Mouse (Mus musculus): Measurements from ENCODE around the gene Fbxo7. TPM values are rescaled to one million over a fixed set of nuclear protein-coding genes. Genes with fewer than 3 reads are reported as not detected.
A peak's percentile ranks its signal among the peaks of the same experiment; 100 is the strongest.

The Fbxo7 gene
- polyA plus RNA-seq (2012; rRNA removed): 32.4 and 36.8 TPM in 2 replicates

- Histone ChIP-seq H3K4me3 (ENCODE audit: control insufficient read depth, low read depth, low read length) (peak within 1 kb of the TSS; percentile 93), H3K27me3 (ENCODE audit: control insufficient read depth, insufficient read depth, low read length) (no peaks in the 10 kb centered on the region), H3K4me1 (ENCODE audit: control insufficient read depth, insufficient read depth, low read length) (peaks cover 2% of the 10 kb centered on the region; the same call in 1 of the 2 replicates), H3K36me3 (ENCODE audit: control insufficient read depth, insufficient read depth, low read length) (no peaks in the 10 kb centered on the region), H3K27ac (ENCODE audit: control insufficient read depth, insufficient read depth, low read depth, low read length) (peak within 1 kb of the TSS; percentile 90)
- peak; percentile 84 for TF ChIP-seq CTCF (IDR thresholded peaks at IDR 0.05; ENCODE audit: control insufficient read depth, insufficient read depth, insufficient replicate concordance, low read depth, low read length)
- TF ChIP-seq POLR2A (IDR thresholded peaks at IDR 0.05; ENCODE audit: control insufficient read depth, low read depth, low read length): peak; percentile 50
Measured at GRCm38 (mm10) chr10:86021749-86022473, at the start of gene Fbxo7. Gene Fbxo7, plus strand, starts transcription at chr10:86021972.

GRCm38 (mm10) chr10:85972915-85973314, 48.9 kb upstream of the Fbxo7 start:
- H3K36me3 ChIP-seq (ENCODE audit: control insufficient read depth, insufficient read depth, low read length): no peaks in the 10 kb centered on the region
- H3K27ac ChIP-seq (ENCODE audit: control insufficient read depth, insufficient read depth, low read depth, low read length): no peak overlapping the region
- no peak overlapping the region for H3K4me3 ChIP-seq (ENCODE audit: control insufficient read depth, low read depth, low read length)
- TF ChIP-seq CTCF (IDR thresholded peaks at IDR 0.05; ENCODE audit: control insufficient read depth, insufficient read depth, insufficient replicate concordance, low read depth, low read length): no peak
- TF ChIP-seq POLR2A (IDR thresholded peaks at IDR 0.05; ENCODE audit: control insufficient read depth, low read depth, low read length): no peak
- H3K4me1 ChIP-seq (ENCODE audit: control insufficient read depth, insufficient read depth, low read length): no peaks in the 10 kb centered on the region; the same call in 1 of the 2 replicates
- H3K27me3 ChIP-seq (ENCODE audit: control insufficient read depth, insufficient read depth, low read length): no peaks in the 10 kb centered on the region

GRCm38 (mm10) chr10:85989412-85990115, 32.2 kb upstream of the Fbxo7 start:
- Histone ChIP-seq H3K27me3 (ENCODE audit: control insufficient read depth, insufficient read depth, low read length) (no peaks in the 10 kb centered on the region), H3K27ac (ENCODE audit: control insufficient read depth, insufficient read depth, low read depth, low read length) (no peak overlapping the region), H3K4me3 (ENCODE audit: control insufficient read depth, low read depth, low read length) (no peak overlapping the region), H3K36me3 (ENCODE audit: control insufficient read depth, insufficient read depth, low read length) (no peaks in the 10 kb centered on the region), H3K4me1 (ENCODE audit: control insufficient read depth, insufficient read depth, low read length) (no peaks in the 10 kb centered on the region)
- no peak for TF ChIP-seq CTCF (IDR thresholded peaks at IDR 0.05; ENCODE audit: control insufficient read depth, insufficient read depth, insufficient replicate concordance, low read depth, low read length)
- no peak for TF ChIP-seq POLR2A (IDR thresholded peaks at IDR 0.05; ENCODE audit: control insufficient read depth, low read depth, low read length)

- Histone ChIP-seq H3K4me3 (ENCODE audit: control insufficient read depth, low read depth, low read length) (no peak overlapping the region), H3K27me3 (ENCODE audit: control insufficient read depth, insufficient read depth, low read length) (no peaks in the 10 kb centered on the region), H3K27ac (ENCODE audit: control insufficient read depth, insufficient read depth, low read depth, low read length) (no peak overlapping the region), H3K4me1 (ENCODE audit: control insufficient read depth, insufficient read depth, low read length) (no peaks in the 10 kb centered on the region), H3K36me3 (ENCODE audit: control insufficient read depth, insufficient read depth, low read length) (no peaks in the 10 kb centered on the region)
- no peak for TF ChIP-seq CTCF (IDR thresholded peaks at IDR 0.05; ENCODE audit: control insufficient read depth, insufficient read depth, insufficient replicate concordance, low read depth, low read length)
- TF ChIP-seq POLR2A (IDR thresholded peaks at IDR 0.05; ENCODE audit: control insufficient read depth, low read depth, low read length): no peak
Measured at GRCm38 (mm10) chr10:85992412-85992811, 29.4 kb upstream of the Fbxo7 start.

GRCm38 (mm10) chr10:85993836-85994235, 27.9 kb upstream of the Fbxo7 start:
- Histone ChIP-seq H3K27ac (ENCODE audit: control insufficient read depth, insufficient read depth, low read depth, low read length) (no peak overlapping the region), H3K4me3 (ENCODE audit: control insufficient read depth, low read depth, low read length) (no peak overlapping the region), H3K4me1 (ENCODE audit: control insufficient read depth, insufficient read depth, low read length) (no peaks in the 10 kb centered on the region), H3K36me3 (ENCODE audit: control insufficient read depth, insufficient read depth, low read length) (no peaks in the 10 kb centered on the region), H3K27me3 (ENCODE audit: control insufficient read depth, insufficient read depth, low read length) (no peaks in the 10 kb centered on the region)
- TF ChIP-seq CTCF (IDR thresholded peaks at IDR 0.05; ENCODE audit: control insufficient read depth, insufficient read depth, insufficient replicate concordance, low read depth, low read length) (no peak), POLR2A (IDR thresholded peaks at IDR 0.05; ENCODE audit: control insufficient read depth, low read depth, low read length) (no peak)

GRCm38 (mm10) chr10:85994543-85995104, 27.1 kb upstream of the Fbxo7 start:
- H3K4me3 ChIP-seq (ENCODE audit: control insufficient read depth, low read depth, low read length): no peak overlapping the region
- no peaks in the 10 kb centered on the region for H3K36me3 ChIP-seq (ENCODE audit: control insufficient read depth, insufficient read depth, low read length)
- H3K27ac ChIP-seq (ENCODE audit: control insufficient read depth, insufficient read depth, low read depth, low read length): no peak overlapping the region
- no peaks in the 10 kb centered on the region for H3K27me3 ChIP-seq (ENCODE audit: control insufficient read depth, insufficient read depth, low read length)
- no peak for TF ChIP-seq POLR2A (IDR thresholded peaks at IDR 0.05; ENCODE audit: control insufficient read depth, low read depth, low read length)
- TF ChIP-seq CTCF (IDR thresholded peaks at IDR 0.05; ENCODE audit: control insufficient read depth, insufficient read depth, insufficient replicate concordance, low read depth, low read length): no peak
- no peaks in the 10 kb centered on the region for H3K4me1 ChIP-seq (ENCODE audit: control insufficient read depth, insufficient read depth, low read length)

GRCm38 (mm10) chr10:86000447-86000846, 21.3 kb upstream of the Fbxo7 start:
- Histone ChIP-seq H3K27ac (ENCODE audit: control insufficient read depth, insufficient read depth, low read depth, low read length) (no peak overlapping the region), H3K27me3 (ENCODE audit: control insufficient read depth, insufficient read depth, low read length) (no peaks in the 10 kb centered on the region), H3K4me3 (ENCODE audit: control insufficient read depth, low read depth, low read length) (no peak overlapping the region), H3K4me1 (ENCODE audit: control insufficient read depth, insufficient read depth, low read length) (no peaks in the 10 kb centered on the region), H3K36me3 (ENCODE audit: control insufficient read depth, insufficient read depth, low read length) (no peaks in the 10 kb centered on the region)
- TF ChIP-seq CTCF (IDR thresholded peaks at IDR 0.05; ENCODE audit: control insufficient read depth, insufficient read depth, insufficient replicate concordance, low read depth, low read length): no peak
- TF ChIP-seq POLR2A (IDR thresholded peaks at IDR 0.05; ENCODE audit: control insufficient read depth, low read depth, low read length): no peak

Data from testis, adult 2 months (tissue).